Mouse (Mus musculus) lung, postnatal 0 days (tissue): Measurements from ENCODE around the gene Cggbp1.

Experiments used
- CTCF ChIP-seq: IDR thresholded peaks from 2 replicates; pipeline ENCODE4 v1.5.1; 2016; ENCODE audit warnings: antibody characterized with exemption, mild to moderate bottlenecking
- EP300 ChIP-seq: IDR thresholded peaks from 2 replicates; pipeline ENCODE4 v1.6.1; 2016; ENCODE audit warnings: antibody characterized with exemption, mild to moderate bottlenecking, control low read depth

- TF ChIP-seq CTCF = no peak
- TF ChIP-seq EP300 = no peak
Observed at GRCm38 (mm10) chr16:64868613-64869012, 16.8 kb downstream of the Cggbp1 start.
